8 mouse cellular contexts compared by ENCODE assay signal in genomic region chr2:90679061-90679810, GRCm38 (mm10). TPM values are rescaled to one million over a fixed set of nuclear protein-coding genes. Genes with fewer than 3 reads are reported as not detected.
DNase-seq lines count a peak whose midpoint lies in the region; ATAC-seq and TF ChIP-seq lines count a peak whose summit lies in the region.

No protein-coding gene starts in this region.

- peak; percentile 91 for DNase-seq in CD4-positive helper T cell, adult 2 months (ENCODE audit: low read depth, low spot score)
- peak; percentile 76 for DNase-seq in brain, embryonic 18.5 days (ENCODE audit: low read depth, low spot score)
- DNase-seq in kidney, postnatal 0 days (ENCODE audit: low spot score), result peak; percentile 94
- DNase-seq in liver, embryonic 11.5 days (ENCODE audit: low spot score), result peak; percentile 99
- peak; percentile 92 for DNase-seq in naive thymus-derived CD4-positive, alpha-beta T cell, adult 2 months (ENCODE audit: low read depth)

- peak overlapping the region; percentile 90 for H3K9ac ChIP-seq in heart, embryonic 12.5 days
- peak overlapping the region; percentile 71 for H3K9ac ChIP-seq in kidney, postnatal 0 days (ENCODE audit: low read depth, low read length)
- peak overlapping the region; percentile 95 for H3K9ac ChIP-seq in liver, embryonic 11.5 days (ENCODE audit: low read depth, low read length)
- H3K9ac ChIP-seq in stomach, embryonic 14.5 days (replicated peaks; ENCODE audit: low read depth, low read length), result peak overlapping the region; percentile 71

- H3K27ac ChIP-seq in heart, embryonic 12.5 days (ENCODE audit: poor library complexity, severe bottlenecking), result peak overlapping the region; percentile 97
- H3K27ac ChIP-seq in kidney, postnatal 0 days, result peak overlapping the region; percentile 93
- peak overlapping the region; percentile 95 for H3K27ac ChIP-seq in liver, embryonic 11.5 days (ENCODE audit: low read depth, low read length)
- peak overlapping the region; percentile 93 for H3K27ac ChIP-seq in stomach, embryonic 14.5 days (ENCODE audit: low read length)

- H3K27me3 ChIP-seq in heart, embryonic 12.5 days (replicated peaks), result no peaks in the 10 kb centered on the region
- H3K27me3 ChIP-seq in kidney, postnatal 0 days (ENCODE audit: insufficient read depth, low read length), result no peaks in the 10 kb centered on the region
- no peaks in the 10 kb centered on the region for H3K27me3 ChIP-seq in liver, embryonic 11.5 days (replicated peaks; ENCODE audit: control insufficient read depth, insufficient read depth, low read length)
- no peaks in the 10 kb centered on the region for H3K27me3 ChIP-seq in stomach, embryonic 14.5 days (ENCODE audit: control insufficient read depth, insufficient read depth, low read length)

- H3K4me3 ChIP-seq in heart, embryonic 12.5 days, result peak overlapping the region; percentile 96
- peak overlapping the region; percentile 72 for H3K4me3 ChIP-seq in kidney, postnatal 0 days (replicated peaks; ENCODE audit: low read depth, low read length)
- peak overlapping the region; percentile 96 for H3K4me3 ChIP-seq in liver, embryonic 11.5 days (ENCODE audit: low read depth, low read length)
- H3K4me3 ChIP-seq in stomach, embryonic 14.5 days (ENCODE audit: low read depth, low read length), result peak overlapping the region; percentile 90

- H3K4me1 ChIP-seq in heart, embryonic 12.5 days (replicated peaks), result peaks cover 13% of the 10 kb centered on the region
- H3K4me1 ChIP-seq in kidney, postnatal 0 days (replicated peaks; ENCODE audit: insufficient read depth, low read length), result no peaks in the 10 kb centered on the region
- peaks cover 7% of the 10 kb centered on the region for H3K4me1 ChIP-seq in liver, embryonic 11.5 days (replicated peaks; ENCODE audit: control insufficient read depth, insufficient read depth, low read length)
- peaks cover 4% of the 10 kb centered on the region; the same call in 1 of the 2 replicates for H3K4me1 ChIP-seq in stomach, embryonic 14.5 days (ENCODE audit: control insufficient read depth, insufficient read depth, low read length)

- TF ChIP-seq CTCF in kidney, postnatal 0 days (IDR thresholded peaks at IDR 0.05; ENCODE audit: low read depth), result 0 out of 2 replicates have a peak, but pooled peaks have one; percentile 3

- peak overlapping the region; percentile 98 for H3K4me2 ChIP-seq in heart, embryonic 12.5 days
- H3K4me2 ChIP-seq in kidney, postnatal 0 days (ENCODE audit: low read length), result peak overlapping the region; percentile 91
- peak overlapping the region; percentile 83 for H3K4me2 ChIP-seq in liver, embryonic 11.5 days
- peak overlapping the region; percentile 93 for H3K4me2 ChIP-seq in stomach, embryonic 14.5 days (replicated peaks; ENCODE audit: low read depth, low read length)

- under 1% methylated on average over 63 of the region's 63 CpGs for WGBS in heart, embryonic 12.5 days
- WGBS in kidney, postnatal 0 days, result 1% methylated on average over 59 of the region's 63 CpGs
- under 1% methylated on average over 63 of the region's 63 CpGs for WGBS in liver, embryonic 11.5 days
- WGBS in stomach, embryonic 14.5 days, result under 1% methylated on average over 63 of the region's 63 CpGs

- no peaks in the 10 kb centered on the region for H3K9me3 ChIP-seq in heart, embryonic 12.5 days (replicated peaks)
- H3K9me3 ChIP-seq in kidney, postnatal 0 days (replicated peaks; ENCODE audit: low read length), result no peaks in the 10 kb centered on the region
- H3K9me3 ChIP-seq in liver, embryonic 11.5 days (ENCODE audit: control insufficient read depth, low read length), result no peaks in the 10 kb centered on the region
- H3K9me3 ChIP-seq in stomach, embryonic 14.5 days (ENCODE audit: control insufficient read depth, low read depth, low read length), result no peaks in the 10 kb centered on the region

- peaks cover 24% of the 10 kb centered on the region for H3K36me3 ChIP-seq in heart, embryonic 12.5 days
- H3K36me3 ChIP-seq in kidney, postnatal 0 days (ENCODE audit: insufficient read depth, low read length), result peaks cover under 1% of the 10 kb centered on the region; the same call in 1 of the 2 replicates
- peaks cover 8% of the 10 kb centered on the region for H3K36me3 ChIP-seq in liver, embryonic 11.5 days (ENCODE audit: control insufficient read depth, insufficient read depth, low read length)
- H3K36me3 ChIP-seq in stomach, embryonic 14.5 days (ENCODE audit: control insufficient read depth, insufficient read depth, low read length), result peaks cover 16% of the 10 kb centered on the region

- ATAC-seq in erythroid progenitor cell, adult 5-6 weeks (replicated peaks; ENCODE audit: low FRiP score, poor library complexity, severe bottlenecking), result peak; percentile 96
- ATAC-seq in heart, embryonic 12.5 days (ENCODE audit: insufficient number of reproducible peaks, low FRiP score), result peak; percentile 97
- peak; percentile 97 for ATAC-seq in kidney, postnatal 0 days (replicated peaks; ENCODE audit: low FRiP score, low read depth)
- ATAC-seq in liver, embryonic 11.5 days (replicated peaks; ENCODE audit: low FRiP score), result peak; percentile 96
- peak; percentile 95 for ATAC-seq in stomach, embryonic 14.5 days (ENCODE audit: insufficient number of reproducible peaks, insufficient read depth, low FRiP score, low read depth)

RNA-seq across cellular contexts. Expression of gene Nup160, which starts 2.2 kb away (rescaled TPM):
- total RNA-seq in erythroid progenitor cell, adult 5-6 weeks (2015; ENCODE audit: low replicate concordance), result 103 and 115 TPM in 2 replicates
- total RNA-seq in erythroid progenitor cell, adult 5-6 weeks (2017; ENCODE audit: low replicate concordance), result 91.8 and 101 TPM in 2 replicates
- 34.7 and 34.8 TPM in 2 replicates for polyA plus RNA-seq in heart, embryonic 12.5 days (2016; fragmentation: Nextera tagmentation; extraction: Ambion mirVana)
- polyA plus RNA-seq in kidney, postnatal 0 days (2015; fragmentation: Nextera tagmentation; extraction: Ambion mirVana), result 19.9 and 21.4 TPM in 2 replicates
- polyA plus RNA-seq in liver, embryonic 11.5 days (2014; fragmentation: Nextera tagmentation; extraction: Ambion mirVana), result 83.8 and 88.0 TPM in 2 replicates
- 50.3 and 55.7 TPM in 2 replicates for polyA plus RNA-seq in stomach, embryonic 14.5 days (2014; fragmentation: Nextera tagmentation; extraction: Ambion mirVana)

Comparison
In these comparisons a context has a peak if more than half of its experiments do, and no peak if none do; other contexts are left out.
1. Peak in every context shown above with its lines: DNase-seq, ATAC-seq, H3K4me3 ChIP-seq and H3K27ac ChIP-seq.